Mouse (Mus musculus) embryonic fibroblast, embryonic 13.5 days (primary cell): Measurements from ENCODE around the gene Zbtb8a.

ENCODE experiments used
- CTCF ChIP-seq: IDR thresholded peaks from 2 replicates; pipeline ENCODE4 v1.5.1; 2011; ENCODE audit warnings: mild to moderate bottlenecking, control low read depth, low read length, moderate library complexity, borderline replicate concordance; ENCODE audit not compliant: insufficient read depth
- POLR2A ChIP-seq: IDR thresholded peaks from 2 replicates; pipeline ENCODE4 v1.6.1; 2011; ENCODE audit warnings: low read depth, mild to moderate bottlenecking, control low read depth, low read length, moderate library complexity

DNA sequence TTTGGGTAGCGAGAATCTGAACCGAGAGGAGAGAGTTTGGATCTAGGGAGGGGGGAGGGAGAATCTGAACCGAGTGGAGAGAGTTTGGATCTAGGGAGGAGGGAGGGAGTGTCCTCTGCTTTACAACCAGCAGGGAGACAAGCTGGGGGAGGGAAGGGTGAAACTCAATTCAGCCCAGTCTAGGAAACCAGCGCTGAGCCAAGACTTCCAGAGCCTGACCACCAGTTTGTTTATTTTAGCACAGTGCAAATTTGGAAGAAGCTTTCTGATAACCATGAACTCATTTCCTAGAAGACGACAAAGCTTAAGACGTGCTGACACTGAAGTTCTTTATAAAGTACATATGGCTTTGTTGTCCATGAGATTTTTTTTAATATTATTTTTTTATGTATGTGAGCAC lies 6.5 kb upstream of the Zbtb8a start:
- TF ChIP-seq POLR2A (no peak), CTCF (no peak)
